Mouse (Mus musculus) skeletal muscle tissue, adult 2 months (tissue): ENCODE measurements around the gene Tmem104.

Experiments used
- DNase-seq: peaks from one replicate; pipeline ENCODE4 v3.0.0-alpha.2; 2012; ENCODE audit warnings: low read depth, low spot score

The Tmem104 gene

DNA sequence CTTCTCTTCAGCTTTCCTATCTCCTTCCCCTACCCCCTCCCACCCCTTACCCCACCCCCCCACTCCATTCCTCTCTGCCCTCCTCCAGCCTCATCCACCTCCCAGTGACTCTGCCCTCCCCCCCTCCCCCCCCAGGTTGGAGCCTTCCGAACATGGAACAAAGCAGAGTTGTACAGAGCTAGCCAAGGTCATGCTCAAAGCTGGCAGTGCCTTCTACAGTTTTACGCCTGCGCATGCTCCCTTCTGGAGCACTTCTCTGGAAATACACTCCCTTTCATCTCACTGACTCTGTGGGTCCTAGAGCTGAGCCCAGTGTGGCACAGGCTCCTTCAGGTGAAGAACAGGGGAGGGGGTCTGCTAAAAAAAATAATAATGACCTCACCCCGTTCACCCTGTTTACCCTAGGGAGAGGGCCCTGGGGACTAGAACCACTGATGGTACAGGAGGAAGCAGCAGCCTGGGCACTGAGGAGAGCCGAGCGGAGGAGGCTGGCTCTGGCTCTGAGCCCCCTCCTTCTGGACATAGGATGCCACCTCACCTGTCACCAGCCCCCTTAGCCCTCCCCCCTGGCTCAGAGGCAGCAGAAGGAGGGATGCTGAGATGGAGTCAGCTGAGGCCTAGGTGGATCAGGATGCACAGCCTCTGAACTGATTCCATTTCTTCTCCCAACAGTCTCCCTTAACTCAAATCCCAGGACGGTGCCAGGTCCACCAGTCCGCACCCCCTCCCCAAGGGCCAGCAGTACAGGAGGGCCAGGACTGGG is 95.6 kb downstream of the Tmem104 start:
- no peak for DNase-seq

GRCm38 (mm10) chr11:115283486-115283765 is 96.1 kb downstream of the Tmem104 start:
- no peak for DNase-seq

DNA sequence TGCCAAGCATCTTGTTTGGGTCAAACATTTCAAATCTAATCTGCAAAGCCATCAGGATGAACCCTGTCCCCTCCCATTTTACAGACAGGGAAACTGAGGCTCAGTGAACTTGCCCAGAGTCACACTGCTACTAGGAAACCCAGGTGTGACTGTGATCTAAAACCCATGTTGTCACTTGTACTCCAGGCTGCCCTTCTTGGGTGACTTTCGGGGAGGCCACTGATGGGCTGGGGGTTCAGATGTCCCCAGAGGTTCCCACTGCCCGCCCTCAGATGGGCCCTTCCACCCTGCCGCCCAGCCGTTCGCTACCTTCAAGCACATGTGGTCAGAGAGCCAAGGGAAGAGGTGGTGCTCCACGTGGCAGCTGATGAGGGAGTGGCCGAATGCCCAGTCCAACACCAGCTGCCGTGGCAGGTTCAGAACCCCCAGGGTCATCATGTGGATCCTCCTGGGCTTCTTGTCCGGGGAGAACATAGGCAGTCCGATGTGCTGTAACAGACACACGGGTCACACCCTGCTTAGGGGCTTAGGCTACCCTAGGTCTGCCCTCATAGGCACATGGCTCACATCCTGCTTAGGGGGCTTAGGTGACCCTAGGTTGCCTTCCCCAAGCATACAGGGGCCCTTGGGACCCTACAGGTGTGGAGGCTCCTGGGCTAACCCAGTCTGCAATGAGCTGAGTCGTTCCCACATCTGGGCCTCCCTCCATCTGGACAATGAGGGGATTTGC is 96.8 kb downstream of the Tmem104 start:
- no peak for DNase-seq

- no peak for DNase-seq
These were observed 98.0 kb downstream of the Tmem104 start for GRCm38 (mm10) chr11:115285282-115285681.

DNA sequence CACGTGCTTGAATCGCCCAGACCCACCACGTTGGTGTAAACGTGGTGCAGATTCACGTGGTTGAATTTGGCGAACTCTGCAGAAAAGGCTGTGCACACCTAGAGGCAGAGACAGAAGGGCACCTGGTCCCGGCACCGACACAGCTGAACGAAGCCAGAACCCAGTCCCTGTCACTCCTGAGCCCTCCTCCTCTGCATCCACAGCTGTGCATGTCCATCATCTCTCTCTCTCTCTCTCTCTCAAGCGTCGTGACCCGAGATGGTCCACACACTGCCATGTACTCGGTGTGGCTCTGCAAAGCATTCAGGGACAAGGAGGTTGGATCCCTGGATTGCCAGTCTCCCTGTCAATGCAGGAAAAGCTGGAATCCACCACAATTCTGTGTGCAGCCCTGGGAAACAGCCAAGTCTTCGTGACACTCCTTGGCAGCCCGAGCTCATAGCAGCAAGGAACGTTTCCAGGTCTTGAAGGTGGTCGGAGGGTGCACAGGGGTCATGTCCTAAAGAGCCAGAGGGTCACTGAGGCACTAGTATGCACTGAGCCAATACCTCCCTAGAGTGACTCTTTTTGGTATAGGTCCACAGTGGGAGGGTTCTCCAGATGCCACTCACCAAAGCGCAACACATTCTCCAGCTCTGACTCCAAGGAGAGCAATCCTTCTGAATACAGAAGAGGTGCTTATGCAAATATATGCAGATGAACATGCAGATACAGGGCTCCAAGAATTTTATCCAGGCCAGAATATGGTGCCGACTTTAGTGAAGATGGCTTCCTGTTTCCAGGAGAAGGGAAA is 99.1 kb downstream of the Tmem104 start:
- peak; percentile 86 for DNase-seq

GRCm38 (mm10) chr11:115287386-115287785 is 100.1 kb downstream of the Tmem104 start:
- DNase-seq = no peak

GRCm38 (mm10) chr11:115288305-115288704 is 101.0 kb downstream of the Tmem104 start:
- DNase-seq = no peak

- DNase-seq = no peak
These were observed 102.6 kb downstream of the Tmem104 start for GRCm38 (mm10) chr11:115289885-115290284.

DNA sequence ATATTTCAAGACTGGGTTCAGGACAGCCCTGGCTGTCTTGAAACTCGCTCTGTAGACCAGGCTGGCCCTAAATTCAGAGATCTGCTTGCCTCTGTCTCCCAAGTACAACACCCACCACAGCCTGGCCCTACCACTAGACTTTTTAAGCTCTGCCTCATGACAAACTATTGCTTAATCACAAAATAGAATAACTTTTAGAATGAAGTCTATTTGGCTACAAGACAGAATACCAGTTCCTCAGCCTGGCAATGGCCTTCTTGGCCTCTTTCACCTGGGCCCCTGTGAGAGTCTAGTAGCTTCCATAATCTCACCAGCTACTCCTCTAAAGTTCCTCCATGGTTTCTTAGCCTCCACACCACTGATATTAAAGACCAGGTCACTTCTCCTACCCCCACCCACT is 103.0 kb downstream of the Tmem104 start:
- DNase-seq = no peak

DNA sequence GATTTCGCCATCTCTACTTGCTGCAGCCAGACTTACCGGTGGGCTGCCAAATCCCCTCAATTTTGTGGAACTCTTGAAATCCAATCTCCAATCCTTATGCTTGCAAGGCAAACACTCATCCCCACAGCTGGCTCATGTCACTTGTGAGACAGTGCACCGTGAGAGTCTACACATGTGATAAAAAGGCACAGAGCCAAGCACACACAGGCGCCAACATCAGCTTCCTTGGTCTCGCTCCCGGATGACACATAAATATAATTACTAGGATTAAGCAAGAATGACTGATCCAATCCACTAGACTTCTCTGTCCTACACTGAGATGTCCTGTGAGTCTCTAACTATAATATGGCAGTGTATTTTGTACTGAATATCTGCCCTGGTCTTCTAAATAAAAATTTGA is 103.6 kb downstream of the Tmem104 start:
- DNase-seq = peak; percentile 81

DNA sequence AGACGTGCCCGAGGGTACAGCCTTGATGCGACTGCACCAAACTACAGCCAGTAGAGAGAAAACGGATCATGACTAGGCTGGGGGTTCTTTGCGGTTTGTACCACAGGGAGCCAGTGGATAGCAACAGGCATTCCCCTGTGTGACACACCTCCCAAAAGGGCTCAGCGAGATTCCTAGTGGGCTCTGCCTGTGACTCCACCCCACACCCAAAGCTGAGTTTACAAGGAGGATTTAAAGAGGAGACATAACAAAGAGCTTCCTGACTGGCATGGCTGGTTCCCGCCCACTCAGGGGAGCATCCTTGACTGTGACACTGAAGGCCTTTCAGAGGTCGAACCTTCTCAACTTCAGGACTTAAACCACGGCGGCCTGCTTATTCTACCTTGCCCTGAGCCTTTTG is 104.2 kb downstream of the Tmem104 start:
- DNase-seq = no peak

GRCm38 (mm10) chr11:115292631-115293375 is 105.5 kb downstream of the Tmem104 start:
- DNase-seq = no peak

- DNase-seq = no peak
These were observed 108.7 kb downstream of the Tmem104 start for GRCm38 (mm10) chr11:115295939-115296338.
